Mouse (Mus musculus): ENCODE measurements at regions not wholly inside any gene's neighbourhood (a gene's known extent, or its start where the extent isn't known, plus 50 kb on each side); places are given as distances from the start of the nearest gene placed in this dataset.
A peak's percentile ranks its signal among the peaks of the same experiment; 100 is the strongest.

- no peak for DNase-seq (ENCODE audit: low read depth)
Observed at GRCm38 (mm10) chr2:124952212-124952611, 115.7 kb upstream of the Slc24a5 start.

GRCm38 (mm10) chr2:124953015-124953414 lies 114.9 kb upstream of the Slc24a5 start:
- no peak for DNase-seq (ENCODE audit: low read depth)

- DNase-seq (ENCODE audit: low read depth), result no peak
Observed at GRCm38 (mm10) chr2:124955843-124956242, 112.1 kb upstream of the Slc24a5 start.

DNA sequence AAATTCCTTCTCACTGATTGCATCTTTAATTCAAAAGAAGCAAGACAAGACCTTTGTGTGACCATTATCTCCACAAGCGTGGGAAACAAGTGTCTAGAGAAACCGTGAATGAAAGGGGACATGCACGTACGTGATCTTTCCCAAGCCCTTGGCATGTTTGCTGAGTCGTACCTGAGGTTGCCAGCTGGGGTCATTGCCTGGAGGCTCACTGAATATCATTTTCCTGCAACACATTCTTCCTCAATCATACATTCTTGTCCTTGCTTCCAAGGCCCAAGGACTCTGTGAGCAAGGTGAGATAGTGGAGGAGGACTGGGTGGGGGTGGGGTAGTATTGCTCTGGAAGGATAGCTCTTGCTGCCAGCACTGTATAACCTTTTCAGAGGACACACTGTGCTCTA lies 108.5 kb upstream of the Slc24a5 start:
- DNase-seq (ENCODE audit: low read depth), result no peak

DNA sequence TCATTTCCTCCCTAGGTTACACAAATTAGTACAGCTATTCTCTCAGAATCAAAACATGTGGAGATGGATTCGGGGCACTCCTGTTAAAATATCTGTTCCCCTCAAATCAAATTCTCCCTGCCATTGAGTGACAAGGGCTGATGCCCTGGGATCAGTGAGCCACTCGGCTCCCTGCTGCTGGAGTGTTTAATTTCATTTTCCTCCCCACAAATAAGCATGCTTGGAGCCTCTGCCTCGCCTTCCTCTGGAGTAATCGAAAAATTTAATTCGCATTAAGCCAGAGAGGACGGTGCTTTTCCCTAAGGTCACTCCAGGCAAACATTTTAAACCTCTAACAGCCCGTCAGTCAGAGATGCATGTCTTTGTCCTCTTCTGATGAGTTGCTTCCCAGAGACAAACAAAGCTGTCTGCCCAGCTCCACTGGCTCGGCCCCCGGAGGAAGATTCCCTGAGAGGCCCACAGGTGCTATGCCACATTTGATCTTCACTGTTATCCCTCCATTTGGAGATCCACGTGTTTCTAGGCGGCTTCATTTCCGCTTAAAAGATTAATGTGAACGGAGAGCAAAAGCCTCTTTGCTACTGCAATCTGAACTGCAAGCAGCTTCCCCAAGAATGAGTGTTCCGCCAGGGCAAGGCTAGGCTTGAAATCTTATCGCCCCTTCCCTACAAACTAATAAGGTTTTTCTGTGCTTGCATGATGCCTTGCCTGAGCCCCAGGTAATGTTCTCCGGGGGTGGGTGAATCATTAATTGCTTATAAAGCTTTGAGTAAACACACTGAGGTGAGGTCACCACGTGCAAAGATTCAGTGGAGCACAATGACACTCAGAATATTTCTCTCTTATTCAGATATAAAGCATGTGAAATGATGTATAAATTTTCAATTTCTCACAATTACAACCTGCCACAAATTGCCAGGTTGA lies 95.8 kb upstream of the Slc24a5 start:
- no peak for DNase-seq (ENCODE audit: low read depth)

DNA sequence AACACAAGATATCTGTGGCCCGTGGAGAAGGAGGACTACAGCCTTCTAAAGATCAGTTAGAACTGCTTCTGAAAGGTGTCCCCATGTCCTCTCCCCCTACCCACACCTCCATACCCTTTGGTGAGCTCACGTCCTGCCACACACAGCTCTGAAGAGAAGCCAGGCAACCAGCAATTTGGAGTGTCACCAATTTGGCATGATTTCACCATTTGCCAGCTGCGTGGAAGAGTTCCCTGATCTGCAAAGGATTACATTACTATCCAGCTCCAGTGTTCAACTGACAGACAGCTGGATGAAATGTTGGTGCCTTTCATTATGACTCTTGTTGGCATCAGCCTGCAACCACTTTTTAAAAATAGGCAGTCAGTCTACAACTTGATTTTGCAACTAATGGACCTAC lies 92.8 kb upstream of the Slc24a5 start:
- DNase-seq (ENCODE audit: low read depth), result no peak

DNA sequence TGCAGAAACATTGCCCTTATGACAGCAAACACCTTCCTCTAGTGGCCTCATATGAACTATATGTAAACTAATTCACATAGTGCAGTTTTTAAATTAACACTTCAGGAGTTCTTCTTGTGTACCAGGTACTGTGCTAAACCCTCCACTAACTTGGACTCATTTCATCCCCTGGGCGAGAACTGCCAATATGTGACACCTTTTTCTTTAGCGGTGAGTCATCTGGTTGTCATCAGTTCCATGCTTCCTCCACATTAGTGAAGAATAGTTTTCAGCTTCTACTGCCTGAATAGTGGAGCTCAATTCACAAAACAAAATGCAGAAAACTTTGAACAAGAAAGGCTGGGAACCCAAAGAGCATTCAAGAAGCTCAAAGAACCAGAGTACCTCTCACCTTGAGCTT lies 76.9 kb upstream of the Slc24a5 start:
- no peak for DNase-seq (ENCODE audit: low read depth)

DNA sequence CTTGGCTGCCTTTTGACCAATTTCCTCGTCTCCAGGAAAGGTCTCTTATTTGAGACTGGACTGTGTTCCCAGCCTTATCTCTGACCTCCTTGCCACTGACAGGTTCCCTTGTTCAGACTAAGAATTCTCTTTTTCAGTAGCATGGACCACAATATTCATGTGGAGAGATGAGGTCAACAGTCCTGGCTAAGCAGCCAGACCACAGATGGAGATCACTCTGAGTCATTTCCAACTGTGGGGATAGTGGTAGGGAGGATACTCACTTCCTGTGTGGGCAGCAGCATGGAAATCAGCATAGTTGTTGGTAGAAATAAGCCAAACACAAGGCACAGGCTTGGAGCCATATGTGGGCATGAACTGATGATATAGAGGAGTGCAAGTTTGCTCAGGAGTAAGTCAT lies 52.9 kb upstream of the Slc24a5 start:
- peak; percentile 44 for DNase-seq (ENCODE audit: low read depth)

DNA sequence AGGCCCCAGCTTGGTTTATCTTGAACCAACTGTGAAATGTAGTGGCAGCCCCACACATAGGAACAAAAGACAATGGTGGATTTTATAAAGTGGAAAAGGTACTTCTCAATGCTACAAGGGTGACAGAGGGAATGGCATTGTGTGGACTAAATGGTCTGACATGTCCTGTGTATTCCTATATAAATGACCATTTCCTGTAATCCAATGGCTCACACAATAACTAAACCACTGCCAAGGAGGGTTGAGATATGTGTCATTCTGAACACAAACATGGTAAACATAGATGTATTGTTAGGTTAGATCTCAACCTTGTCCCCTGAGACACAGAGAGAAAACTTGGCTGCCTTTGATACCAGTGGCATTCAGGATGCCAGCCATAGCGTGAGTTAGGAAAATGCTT lies 51.0 kb upstream of the Slc24a5 start:
- DNase-seq (ENCODE audit: low read depth), result no peak

Measured in fibroblast of lung, adult 2 months (primary cell).